Comparison of ENCODE assay signal across 23 mouse cellular contexts in genomic region chr5:100680542-100680933, GRCm38 (mm10). TPM values are rescaled to one million over a fixed set of nuclear protein-coding genes. Genes with fewer than 3 reads are reported as not detected.
DNase-seq lines count a peak whose midpoint lies in the region; ATAC-seq and TF ChIP-seq lines count a peak whose summit lies in the region.
"Had no signal": no experiment of that assay in that cellular context is flagged by ENCODE, and none has a peak within 500 bp of the region (broad histone marks: within the 10 kb centered on the region; RNA-seq: fewer than 3 reads in every experiment).

No protein-coding gene starts in this region.

- no peaks in the 10 kb centered on the region for H3K9me3 ChIP-seq in liver, postnatal 0 days (ENCODE audit: low read length)
- H3K9me3 ChIP-seq in liver, embryonic 11.5 days (ENCODE audit: control insufficient read depth, low read length), result no peaks in the 10 kb centered on the region
- peaks cover 3% of the 10 kb centered on the region for H3K9me3 ChIP-seq in CH12.LX (replicated peaks; ENCODE audit: low read length)
- H3K9me3 ChIP-seq: embryonic facial prominence, embryonic 10.5 days; embryonic facial prominence, embryonic 12.5 days; forebrain, embryonic 13.5 days; forebrain, embryonic 15.5 days; G1E had no signal

- ATAC-seq in liver, postnatal 0 days, result peak; percentile 36; the same call in 1 of the 2 replicates
- ATAC-seq in liver, embryonic 11.5 days (replicated peaks; ENCODE audit: low FRiP score), result no peak
- ATAC-seq: activated CD4-positive, CD25-positive, alpha-beta regulatory T cell, adult 4 months; CD4-positive, CD25-positive, alpha-beta regulatory T cell, adult 4 months; forebrain, embryonic 13.5 days; forebrain, embryonic 15.5 days; Patski had no signal

- no peak for TF ChIP-seq EP300 in liver, postnatal 0 days (IDR thresholded peaks at IDR 0.05; ENCODE audit: low read depth)
- no peak for TF ChIP-seq EP300 in CH12.LX (IDR thresholded peaks at IDR 0.05; ENCODE audit: low read length)

- H3K9ac ChIP-seq in liver, postnatal 0 days (replicated peaks), result no peak overlapping the region
- H3K9ac ChIP-seq in liver, embryonic 11.5 days (ENCODE audit: low read depth, low read length), result no peak overlapping the region
- 0 out of 2 replicates have a peak overlapping the region, but pooled peaks have one; percentile 13 for H3K9ac ChIP-seq in CH12.LX (ENCODE audit: insufficient read depth, low read depth)
- H3K9ac ChIP-seq: embryonic facial prominence, embryonic 12.5 days; forebrain, embryonic 13.5 days; forebrain, embryonic 15.5 days; forebrain, postnatal 0 days had no signal

- dilution Hi-C loops in CH12.LX (cut with MboI; ENCODE audit: extremely low pct_ligation_motif_present, extremely low pct_unique_long_range_greater_than_20kb, low sequenced_read_pairs), result no loop called here

- no peaks in the 10 kb centered on the region for H3K36me3 ChIP-seq in liver, postnatal 0 days (replicated peaks; ENCODE audit: insufficient read depth, low read length)
- no peaks in the 10 kb centered on the region for H3K36me3 ChIP-seq in liver, embryonic 11.5 days (ENCODE audit: control insufficient read depth, insufficient read depth, low read length)
- H3K36me3 ChIP-seq in CH12.LX (replicated peaks in 1 of 2; ENCODE audit: control insufficient read depth in 1 of 2, insufficient read depth in 1 of 2, low read length in 1 of 2), result peaks cover 0 to 2% of the 10 kb centered on the region in 2 experiments
- H3K36me3 ChIP-seq: embryonic facial prominence, embryonic 10.5 days; embryonic facial prominence, embryonic 12.5 days; forebrain, embryonic 15.5 days; G1E had no signal

- TF ChIP-seq POLR2A in CH12.LX (IDR thresholded peaks at IDR 0.05; ENCODE audit: low read depth, low read length), result no peak

- DNase-seq in liver, postnatal 0 days, result no peak
- no peak for DNase-seq in liver, embryonic 11.5 days (ENCODE audit: low spot score)
- peak; percentile 84 for DNase-seq in A20 (ENCODE audit: low read depth, low spot score)
- DNase-seq in CH12.LX (ENCODE audit: extremely low read depth), result no peak
- DNase-seq in layer of hippocampus, adult 9-11 months, result no peak
- DNase-seq in ovary, postnatal 10 days (ENCODE audit: low spot score), result no peak
- DNase-seq: adrenal gland, adult 8-10 months; adrenal gland, postnatal 14 days; adrenal gland, postnatal 36 days; cerebellum, adult 11-12 months; cerebellum, adult 2 months; cerebellum, adult 9-10 months; cerebellum, postnatal 10 days; cerebellum, postnatal 25 days had no signal

- no peaks in the 10 kb centered on the region for H3K4me1 ChIP-seq in liver, postnatal 0 days (ENCODE audit: insufficient read depth)
- H3K4me1 ChIP-seq in liver, embryonic 11.5 days (replicated peaks; ENCODE audit: control insufficient read depth, insufficient read depth, low read length), result no peaks in the 10 kb centered on the region
- peaks cover 10 to 46% of the 10 kb centered on the region in 2 experiments for H3K4me1 ChIP-seq in CH12.LX (ENCODE audit: control insufficient read depth in 1 of 2, insufficient read depth in 2 of 2)
- H3K4me1 ChIP-seq: embryonic facial prominence, embryonic 10.5 days; embryonic facial prominence, embryonic 12.5 days; forebrain, embryonic 13.5 days; forebrain, embryonic 15.5 days had no signal

- 64% methylated on average over 6 of the region's 6 CpGs for WGBS in liver, postnatal 0 days (ENCODE audit: insufficient replicate concordance)
- WGBS in liver, embryonic 11.5 days, result 83% methylated on average over 6 of the region's 6 CpGs

- H3K27me3 ChIP-seq in liver, postnatal 0 days (ENCODE audit: insufficient read depth, low read length), result no peaks in the 10 kb centered on the region
- H3K27me3 ChIP-seq in liver, embryonic 11.5 days (replicated peaks; ENCODE audit: control insufficient read depth, insufficient read depth, low read length), result no peaks in the 10 kb centered on the region
- H3K27me3 ChIP-seq in CH12.LX (replicated peaks), result no peaks in the 10 kb centered on the region
- H3K27me3 ChIP-seq: embryonic facial prominence, embryonic 12.5 days; forebrain, embryonic 13.5 days; forebrain, embryonic 15.5 days; Patski had no signal

- in situ Hi-C loops in CH12.LX (cut with MboI; ENCODE audit: low pct_ligation_motif_present, low pct_unique_long_range_greater_than_20kb, low sequenced_read_pairs), result loop anchor here (5.0 to 10.0 kb wide), 2 partner anchors 52 to 114 kb away; partner anchors contain the start of genes Helq and Mrps18c

- TF ChIP-seq RAD21 in CH12.LX (IDR thresholded peaks at IDR 0.05; ENCODE audit: low read depth, low read length), result no peak; the same call in 1 of the 2 replicates

- no peaks in the 10 kb centered on the region for H3K79me2 ChIP-seq in CH12.LX (replicated peaks; ENCODE audit: control insufficient read depth, extremely low read depth, insufficient read depth, poor library complexity, severe bottlenecking)

- TF ChIP-seq CTCF in liver, postnatal 0 days (IDR thresholded peaks at IDR 0.05; ENCODE audit: low read depth), result no peak
- TF ChIP-seq CTCF in CH12.LX (conservative IDR thresholded peaks at IDR 0.05 in 1 of 2, IDR thresholded peaks at IDR 0.05 in 1 of 2; ENCODE audit: low read depth in 2 of 2, low read length in 2 of 2), result no peak

- H3K27ac ChIP-seq in liver, postnatal 0 days (ENCODE audit: low read depth), result peak overlapping the region; percentile 46
- no peak overlapping the region for H3K27ac ChIP-seq in liver, embryonic 11.5 days (ENCODE audit: low read depth, low read length)
- H3K27ac ChIP-seq in CH12.LX (ENCODE audit: insufficient read depth, low read depth), result peak overlapping the region; percentile 16; the same call in 1 of the 2 replicates
- H3K27ac ChIP-seq: embryonic facial prominence, embryonic 10.5 days; embryonic facial prominence, embryonic 12.5 days; forebrain, embryonic 13.5 days; forebrain, embryonic 15.5 days had no signal

- no peak overlapping the region for H3K4me3 ChIP-seq in liver, postnatal 0 days (ENCODE audit: low read depth, low read length)
- H3K4me3 ChIP-seq in liver, embryonic 11.5 days (ENCODE audit: low read depth, low read length), result no peak overlapping the region
- H3K4me3 ChIP-seq in CH12.LX (replicated peaks in 1 of 3; ENCODE audit: low read depth in 2 of 3, low read length in 2 of 3, poor library complexity in 1 of 3), result peak overlapping the region in 1 of 3 experiments; percentile 53
- H3K4me3 ChIP-seq: embryonic facial prominence, embryonic 10.5 days; embryonic facial prominence, embryonic 12.5 days; forebrain, embryonic 13.5 days; forebrain, embryonic 15.5 days had no signal

- no peak overlapping the region for H3K4me2 ChIP-seq in liver, postnatal 0 days (ENCODE audit: low read depth, low read length)
- H3K4me2 ChIP-seq in liver, embryonic 11.5 days, result no peak overlapping the region
- peak overlapping the region; percentile 79 for H3K4me2 ChIP-seq in CH12.LX (ENCODE audit: insufficient read depth, low read depth, poor library complexity, severe bottlenecking)
- H3K4me2 ChIP-seq: embryonic facial prominence, embryonic 12.5 days; forebrain, embryonic 13.5 days; forebrain, embryonic 15.5 days had no signal

TF ChIP-seq in CH12.LX, 34 proteins besides CTCF, POLR2A, EP300 and RAD21:
- TF ChIP-seq CHD1 (IDR thresholded peaks at IDR 0.05; ENCODE audit: low read depth, low read length) (peak; percentile 78; the same call in 1 of the 2 replicates), RCOR1 (conservative IDR thresholded peaks at IDR 0.05; ENCODE audit: low read depth, low read length) (0 out of 2 replicates have a peak, but pooled peaks have one; percentile 0), MXI1 (IDR thresholded peaks at IDR 0.05; ENCODE audit: low read depth, low read length) (peak; percentile 75; the same call in 1 of the 2 replicates), KAT2A (IDR thresholded peaks at IDR 0.05; ENCODE audit: insufficient replicate concordance, low read length) (no peak), SIN3A (IDR thresholded peaks at IDR 0.05; ENCODE audit: low read length) (peak; percentile 43; the same call in 1 of the 2 replicates)

RNA-seq across cellular contexts. Expression of gene Coq2, which starts 5.6 kb away (rescaled TPM):
- 25.8 and 28.0 TPM in 2 replicates for polyA plus RNA-seq in liver, postnatal 0 days (2015; fragmentation: Nextera tagmentation; extraction: Ambion mirVana)
- 58.7 and 63.6 TPM in 2 replicates for polyA plus RNA-seq in liver, embryonic 11.5 days (2014; fragmentation: Nextera tagmentation; extraction: Ambion mirVana)
- total RNA-seq in CH12.LX (2012; rRNA removed), result 49.1 and 53.9 TPM in 2 replicates
- total RNA-seq in CH12.LX (2014; rRNA removed), result 50.1 and 51.0 TPM in 2 replicates
- polyA plus RNA-seq in CH12.LX (2012; ENCODE audit: insufficient read length, low read depth), result 50.9 and 56.5 TPM in 2 replicates

RNA-seq across cellular contexts. Expression of gene Hpse, which starts 39.0 kb away (rescaled TPM):
- 3.0 and 3.2 TPM in 2 replicates for polyA plus RNA-seq in liver, postnatal 0 days (2015; fragmentation: Nextera tagmentation; extraction: Ambion mirVana)
- polyA plus RNA-seq in liver, embryonic 11.5 days (2014; fragmentation: Nextera tagmentation; extraction: Ambion mirVana), result 2.0 and 3.0 TPM in 2 replicates
- total RNA-seq in CH12.LX (2012; rRNA removed) (8.0 and 9.5 TPM in 2 replicates), CH12.LX (2014; rRNA removed) (3.8 and 4.0 TPM in 2 replicates)
- 3.3 and 3.7 TPM in 2 replicates for polyA plus RNA-seq in CH12.LX (2012; ENCODE audit: insufficient read length, low read depth)
- total RNA-seq: G1E had no signal
- polyA plus RNA-seq: G1E had no signal
